Mouse (Mus musculus) lung, postnatal 0 days (tissue): ENCODE measurements around the gene Parp16. TPM values are rescaled to one million over a fixed set of nuclear protein-coding genes. Genes with fewer than 3 reads are reported as not detected.

Experiments
- ATAC-seq: fragments of 200-750 bp; cut with Nextera tagmentation; 2 replicates; pipeline ENCODE4 v1.8.0; 2017; ENCODE audit warnings: moderate library complexity
- DNase-seq: peaks from one replicate; pipeline ENCODE4 v3.0.0-alpha.2; 2016; ENCODE audit warnings: low spot score
- H3K27ac ChIP-seq: fragments of 300-500 bp; sonication (generic); 2 replicates; pipeline ENCODE4 v1.5.1; 2014; ENCODE audit warnings: antibody characterized with exemption, mild to moderate bottlenecking, low read length, mixed read lengths
- H3K27me3 ChIP-seq: fragments of 300-500 bp; sonication (generic); replicated peaks from 2 replicates; pipeline ENCODE4 v1.6.1; 2014; ENCODE audit warnings: low read length, mixed read lengths; ENCODE audit not compliant: insufficient read depth
- H3K36me3 ChIP-seq: fragments of 300-500 bp; sonication (generic); 2 replicates; pipeline ENCODE4 v1.6.1; 2014; ENCODE audit warnings: low read length, mixed read lengths; ENCODE audit not compliant: insufficient read depth
- H3K4me1 ChIP-seq: fragments of 300-500 bp; sonication (generic); 2 replicates; pipeline ENCODE4 v1.6.1; 2014; ENCODE audit warnings: antibody characterized with exemption, low read depth, low read length, mixed read lengths; ENCODE audit not compliant: insufficient read depth
- H3K4me2 ChIP-seq: fragments of 300-500 bp; sonication (generic); replicated peaks from 2 replicates; pipeline ENCODE4 v1.6.1; 2014; ENCODE audit warnings: low read depth, mild to moderate bottlenecking, low read length, moderate library complexity, mixed read lengths
- H3K4me3 ChIP-seq: fragments of 300-500 bp; sonication (generic); 2 replicates; pipeline ENCODE4 v1.5.1; 2014; ENCODE audit warnings: low read depth, low read length
- H3K9ac ChIP-seq: fragments of 300-500 bp; sonication (generic); replicated peaks from 2 replicates; pipeline ENCODE4 v1.6.1; 2014; ENCODE audit warnings: low read depth, mild to moderate bottlenecking
- H3K9me3 ChIP-seq: fragments of 300-500 bp; sonication (generic); 2 replicates; pipeline ENCODE4 v1.6.1; 2016; ENCODE audit warnings: low read length, mixed read lengths
- CTCF ChIP-seq: IDR thresholded peaks from 2 replicates; pipeline ENCODE4 v1.5.1; 2016; ENCODE audit warnings: antibody characterized with exemption, mild to moderate bottlenecking
- EP300 ChIP-seq: IDR thresholded peaks from 2 replicates; pipeline ENCODE4 v1.6.1; 2016; ENCODE audit warnings: antibody characterized with exemption, mild to moderate bottlenecking, control low read depth
- WGBS: fragments of 180-500 bp; shearing (Covaris S2); extraction: QIAGEN DNeasy Blood & Tissue Kit; methylation state at CpG from one replicate; pipeline ENCODE4 v1.1.7; 2014; 5-methylcytosine and 5-hydroxymethylcytosine counted together
- polyA plus RNA-seq: library from polyadenylated mRNA; unstranded; fragments of >200 nt; fragmentation: Nextera tagmentation; extraction: Ambion mirVana; gene quantifications from 2 replicates; pipeline ENCODE4 v1.2.1, GENCODE M21; 2015

Gene Parp16
- polyA plus RNA-seq, 1 experiment from 2014 or later = 5.3 TPM

DNA sequence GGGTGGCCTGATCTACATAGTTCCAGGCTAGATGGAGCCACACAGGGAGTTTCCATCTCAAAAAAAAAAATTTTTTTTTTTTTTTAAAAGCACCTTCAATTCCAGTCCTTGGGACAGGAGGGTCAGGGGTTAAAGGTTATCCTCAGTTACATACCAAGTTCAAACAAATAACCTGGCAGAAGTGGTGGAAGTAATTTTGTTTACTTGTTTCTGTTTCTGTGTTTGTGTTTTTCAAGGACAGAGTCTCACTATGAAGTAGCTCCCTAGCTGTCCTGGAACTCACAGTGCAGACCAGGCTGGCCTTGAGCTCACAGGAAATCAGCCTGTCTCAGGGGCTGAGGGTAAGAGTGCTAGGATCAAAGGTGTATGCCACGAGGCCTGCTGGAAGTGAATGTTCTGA, 40.4 kb downstream of the Parp16 start:
- DNase-seq = no peak
- H3K36me3 ChIP-seq = no peaks in the 10 kb centered on the region
- H3K4me3 ChIP-seq = no peak overlapping the region
- no peak overlapping the region for H3K27ac ChIP-seq
- H3K4me2 ChIP-seq = no peak overlapping the region
- H3K9me3 ChIP-seq = no peaks in the 10 kb centered on the region
- H3K9ac ChIP-seq = no peak overlapping the region
- H3K4me1 ChIP-seq = no peaks in the 10 kb centered on the region
- 45% methylated on average over 1 of the region's 1 CpGs for WGBS
- TF ChIP-seq EP300 = no peak
- TF ChIP-seq CTCF = no peak
- ATAC-seq = no peak
- H3K27me3 ChIP-seq = no peaks in the 10 kb centered on the region

DNA sequence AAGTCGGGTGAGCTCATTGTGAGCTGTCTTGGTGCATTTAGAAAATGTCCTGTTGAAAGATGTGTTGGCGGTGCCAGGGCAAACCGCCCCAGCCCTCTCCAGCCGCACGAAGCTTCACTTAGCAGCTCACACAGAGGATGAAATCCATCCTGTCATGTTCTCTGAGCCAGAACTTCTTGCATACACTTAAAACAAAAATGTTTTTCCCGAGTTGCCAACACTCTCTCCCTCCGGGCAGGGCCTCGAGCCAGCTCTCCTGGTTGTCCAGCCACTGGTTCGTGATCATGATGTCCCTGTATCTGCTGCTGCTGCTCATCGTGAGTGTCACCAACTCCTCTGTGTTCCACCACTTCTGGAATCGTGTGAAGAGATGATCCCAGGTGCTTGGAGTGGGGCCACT, 42.5 kb downstream of the Parp16 start:
- H3K4me1 ChIP-seq = no peaks in the 10 kb centered on the region
- peak; percentile 53 for ATAC-seq
- H3K27ac ChIP-seq = peak overlapping the region; percentile 66
- WGBS = 51% methylated on average over 11 of the region's 11 CpGs
- peak; percentile 68 for DNase-seq
- H3K27me3 ChIP-seq = no peaks in the 10 kb centered on the region
- H3K4me3 ChIP-seq = no peak overlapping the region
- H3K9me3 ChIP-seq = no peaks in the 10 kb centered on the region
- TF ChIP-seq EP300 = no peak
- TF ChIP-seq CTCF = no peak
- H3K36me3 ChIP-seq = no peaks in the 10 kb centered on the region
- no peak overlapping the region for H3K9ac ChIP-seq
- H3K4me2 ChIP-seq = no peak overlapping the region

DNA sequence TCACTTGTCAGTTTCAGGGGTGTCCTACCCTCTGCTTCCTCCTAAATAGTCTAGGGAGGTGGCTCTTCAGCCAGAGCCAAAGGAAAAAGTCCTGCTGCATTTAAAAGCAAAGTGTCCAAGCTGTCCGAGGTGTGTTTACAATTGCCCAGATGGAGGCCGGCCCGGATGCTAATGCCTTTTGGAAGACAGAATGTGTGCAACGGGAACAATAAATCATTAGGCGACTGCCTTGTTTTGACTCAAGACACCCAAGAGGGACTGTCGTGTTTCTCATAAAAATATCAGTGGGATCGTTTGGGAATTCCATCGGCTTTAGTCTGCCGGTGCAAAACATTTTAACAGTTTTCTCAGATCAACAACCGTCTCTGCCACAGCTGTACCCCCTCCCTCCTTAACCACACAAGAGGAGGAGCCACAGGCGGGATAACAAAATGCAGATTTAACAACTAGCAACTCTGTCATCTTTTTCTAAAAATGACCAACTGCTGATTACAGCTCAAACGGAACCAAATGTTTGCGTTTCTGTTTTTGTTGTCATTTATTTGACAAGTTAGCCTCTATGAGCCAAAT, 43.1 kb downstream of the Parp16 start:
- no peak for TF ChIP-seq CTCF
- TF ChIP-seq EP300 = no peak
- Histone ChIP-seq H3K27ac (peak overlapping the region; percentile 66), H3K27me3 (no peaks in the 10 kb centered on the region), H3K4me1 (no peaks in the 10 kb centered on the region; the same call in 1 of the 2 replicates), H3K4me3 (no peak overlapping the region; the same call in 1 of the 2 replicates), H3K9me3 (no peaks in the 10 kb centered on the region), H3K36me3 (no peaks in the 10 kb centered on the region), H3K9ac (no peak overlapping the region), H3K4me2 (no peak overlapping the region)
- DNase-seq (peak; percentile 84), ATAC-seq (peak; percentile 76)
- 37% methylated on average over 13 of the region's 13 CpGs for whole genome bisulfite sequencing

DNA sequence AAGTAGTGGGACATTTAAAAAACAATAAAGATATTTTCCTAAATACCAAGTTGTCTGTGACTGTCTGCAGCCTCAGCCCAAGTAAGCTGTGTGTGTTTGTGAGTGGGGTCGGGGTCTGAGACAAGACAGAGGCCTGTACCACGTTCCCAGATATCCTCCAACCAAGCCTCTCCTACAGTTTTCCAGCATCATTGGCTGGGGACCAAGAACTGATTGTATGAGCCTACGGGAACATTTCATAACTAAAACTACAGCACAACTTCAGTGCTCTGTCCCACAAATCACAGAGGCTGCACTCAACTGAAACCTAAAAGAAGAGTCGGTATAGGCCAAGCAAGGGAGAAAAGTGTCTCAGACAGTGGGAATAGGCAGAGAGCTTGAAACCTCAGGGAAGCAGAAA, 44.0 kb downstream of the Parp16 start:
- peak; percentile 45 for DNase-seq
- no peak overlapping the region for H3K9ac ChIP-seq

DNA sequence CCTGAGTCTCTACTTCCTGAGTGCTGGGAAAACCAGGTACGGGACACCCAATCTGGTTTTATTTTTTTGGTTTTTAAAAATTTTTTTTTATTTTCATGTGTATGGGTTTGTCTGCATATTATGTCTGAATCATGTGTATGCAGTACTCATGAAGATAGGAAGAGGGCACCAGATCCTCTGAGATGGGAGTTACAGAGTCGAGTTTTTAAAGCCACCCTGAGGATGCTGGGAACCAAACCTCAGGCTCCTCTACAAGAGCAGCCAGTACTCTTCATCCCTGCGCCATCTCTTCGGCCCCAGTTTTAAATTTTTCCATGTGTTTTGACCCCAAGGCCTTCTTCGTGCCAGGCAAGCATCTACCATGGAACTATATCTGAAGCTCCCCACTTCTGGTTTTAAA, 44.6 kb downstream of the Parp16 start:
- no peak overlapping the region for H3K4me3 ChIP-seq
- no peaks in the 10 kb centered on the region for H3K9me3 ChIP-seq
- H3K4me1 ChIP-seq = no peaks in the 10 kb centered on the region; the same call in 1 of the 2 replicates
- H3K27me3 ChIP-seq = no peaks in the 10 kb centered on the region
- no peak for DNase-seq
- no peak overlapping the region for H3K27ac ChIP-seq
- TF ChIP-seq EP300 = no peak
- TF ChIP-seq CTCF = peak; percentile 15; the same call in 1 of the 2 replicates
- H3K36me3 ChIP-seq = no peaks in the 10 kb centered on the region
- 84% methylated on average over 5 of the region's 5 CpGs for WGBS
- H3K9ac ChIP-seq = no peak overlapping the region
- ATAC-seq = no peak
- H3K4me2 ChIP-seq = no peak overlapping the region

More for the DNA sequence above, 44.0 kb downstream of the Parp16 start:
- ATAC-seq = no peak
- H3K4me1 ChIP-seq = no peaks in the 10 kb centered on the region; the same call in 1 of the 2 replicates
- TF ChIP-seq CTCF (no peak), EP300 (no peak)
- H3K36me3 ChIP-seq = no peaks in the 10 kb centered on the region
- H3K27me3 ChIP-seq = no peaks in the 10 kb centered on the region
- H3K4me2 ChIP-seq = no peak overlapping the region
- H3K9me3 ChIP-seq = no peaks in the 10 kb centered on the region
- H3K4me3 ChIP-seq = no peak overlapping the region
- no peak overlapping the region for H3K27ac ChIP-seq
- 64% methylated on average over 4 of the region's 4 CpGs for WGBS

DNA sequence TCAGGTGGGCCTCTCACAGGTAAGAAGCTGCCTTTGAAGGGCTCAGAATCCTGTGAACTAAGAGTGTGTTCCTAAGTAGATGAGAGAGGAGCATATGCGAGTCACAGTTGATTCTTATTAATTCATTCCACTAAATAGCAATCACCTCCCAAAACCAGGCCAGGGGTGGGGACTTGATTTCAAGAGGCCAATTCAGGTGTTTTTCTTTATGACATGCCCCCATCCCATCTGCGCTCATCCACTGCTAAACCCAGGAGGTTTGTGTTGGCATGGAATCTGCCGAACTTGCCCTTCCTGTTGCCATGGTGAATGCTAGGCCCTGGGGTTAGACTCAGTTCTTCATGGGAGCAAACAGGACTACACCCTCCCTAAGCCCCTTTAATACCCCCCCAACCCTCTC, 45.4 kb downstream of the Parp16 start:
- TF ChIP-seq CTCF = no peak
- no peak for TF ChIP-seq EP300
- 53% methylated on average over 3 of the region's 3 CpGs for WGBS
- H3K9ac ChIP-seq = no peak overlapping the region
- ATAC-seq (no peak), DNase-seq (no peak)
- no peak overlapping the region for H3K4me3 ChIP-seq
- H3K4me1 ChIP-seq = no peaks in the 10 kb centered on the region; the same call in 1 of the 2 replicates
- H3K36me3 ChIP-seq = no peaks in the 10 kb centered on the region
- H3K27me3 ChIP-seq = no peaks in the 10 kb centered on the region
- no peak overlapping the region for H3K4me2 ChIP-seq
- no peaks in the 10 kb centered on the region for H3K9me3 ChIP-seq
- H3K27ac ChIP-seq = no peak overlapping the region

DNA sequence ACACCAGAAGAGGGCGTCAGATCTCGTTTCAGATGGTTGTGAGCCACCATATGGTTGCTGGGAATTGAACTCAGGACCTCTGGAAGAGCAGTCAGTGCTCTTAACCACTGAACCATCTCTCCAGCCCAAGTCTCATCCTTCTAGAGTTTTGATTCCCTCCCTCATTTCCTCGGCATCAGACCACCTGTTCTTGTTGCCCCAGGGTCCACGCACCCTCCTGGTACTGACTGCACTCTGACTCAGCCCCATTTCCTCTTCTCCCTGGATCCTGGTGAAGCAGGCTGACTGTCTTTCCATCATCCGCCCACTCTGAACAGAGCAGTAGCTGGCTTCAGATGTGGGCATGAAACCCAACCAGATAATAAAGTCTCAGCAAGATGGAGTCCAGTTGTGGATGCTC, 46.8 kb downstream of the Parp16 start:
- no peak overlapping the region for H3K27ac ChIP-seq
- DNase-seq = no peak
- TF ChIP-seq EP300 = no peak
- no peak for TF ChIP-seq CTCF
- no peak overlapping the region for H3K4me2 ChIP-seq
- no peak overlapping the region for H3K4me3 ChIP-seq
- H3K36me3 ChIP-seq = no peaks in the 10 kb centered on the region
- H3K4me1 ChIP-seq = no peaks in the 10 kb centered on the region; the same call in 1 of the 2 replicates
- no peak for ATAC-seq
- H3K27me3 ChIP-seq = no peaks in the 10 kb centered on the region
- H3K9ac ChIP-seq = no peak overlapping the region
- 60% methylated on average over 5 of the region's 5 CpGs for WGBS
- no peaks in the 10 kb centered on the region for H3K9me3 ChIP-seq
